Mouse (Mus musculus) neural tube, embryonic 10.5 days (tissue): ENCODE measurements around the gene Rab14.
A peak's percentile ranks its signal among the peaks of the same experiment; 100 is the strongest.

Experiments
- DNase-seq: peaks from one replicate; pipeline ENCODE4 v3.0.0-alpha.2; 2017; ENCODE audit warnings: low spot score; ENCODE audit errors: extremely low spot score

The Rab14 gene

DNA sequence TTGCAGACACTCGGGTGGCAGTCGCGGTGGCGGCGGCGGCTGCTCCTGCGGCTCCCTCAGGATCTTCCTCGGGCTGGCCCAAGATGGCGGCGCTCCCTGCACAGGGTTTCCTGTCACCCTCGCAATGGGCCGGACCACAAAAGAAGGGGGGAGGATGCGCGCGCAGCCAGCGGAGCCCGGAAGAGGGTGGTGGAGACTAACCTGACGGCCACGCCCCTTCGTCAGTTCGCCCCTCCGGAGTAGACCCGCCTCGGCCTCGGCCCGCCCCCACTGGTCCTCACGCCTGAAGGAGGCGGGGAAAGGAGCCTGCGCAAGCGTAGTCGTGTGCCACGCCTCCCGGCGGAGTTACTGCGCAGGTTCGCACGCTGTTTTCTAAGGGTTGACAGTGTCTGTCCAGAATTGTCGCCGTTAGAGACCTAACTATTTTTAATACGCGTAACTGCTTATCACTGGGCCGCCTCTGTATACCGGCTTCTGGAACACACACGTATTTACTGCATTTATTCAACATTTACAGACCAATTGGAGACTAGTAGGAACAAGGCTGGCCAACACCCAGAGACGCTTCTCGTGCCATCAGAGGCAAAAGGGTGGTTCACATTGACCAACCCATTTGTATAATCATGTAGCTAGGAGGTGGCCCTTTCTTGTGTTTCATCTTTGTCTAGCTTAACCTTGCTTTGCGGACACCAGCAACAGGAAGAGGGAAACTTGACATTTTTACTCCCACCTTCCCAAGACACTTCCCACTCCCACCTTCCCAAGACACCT, at the start of gene Rab14:
TSS of gene Rab14 (minus strand) at position 223 of the 771 bp plus-strand sequence.
- DNase-seq: peak; percentile 100

DNA sequence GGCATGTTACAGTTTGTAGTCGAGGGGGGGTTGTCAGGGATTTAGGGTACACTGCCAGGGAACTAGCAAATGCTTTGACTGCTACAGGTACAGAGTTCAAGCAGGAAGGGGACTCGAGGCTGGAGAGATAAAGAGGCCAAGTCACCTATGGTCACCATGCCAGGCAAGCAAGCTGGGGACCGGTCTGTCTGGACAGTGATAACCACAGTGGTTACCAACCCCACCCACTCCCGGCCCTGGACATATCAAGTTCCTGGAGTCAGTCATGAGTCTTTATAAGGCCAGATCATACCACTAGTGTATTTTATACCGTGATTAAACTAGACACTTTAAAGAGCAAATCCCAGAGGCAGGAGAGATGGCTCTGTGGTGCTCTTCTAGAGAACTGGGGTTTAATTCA, 46.8 kb upstream of the Rab14 start:
- no peak for DNase-seq

DNA sequence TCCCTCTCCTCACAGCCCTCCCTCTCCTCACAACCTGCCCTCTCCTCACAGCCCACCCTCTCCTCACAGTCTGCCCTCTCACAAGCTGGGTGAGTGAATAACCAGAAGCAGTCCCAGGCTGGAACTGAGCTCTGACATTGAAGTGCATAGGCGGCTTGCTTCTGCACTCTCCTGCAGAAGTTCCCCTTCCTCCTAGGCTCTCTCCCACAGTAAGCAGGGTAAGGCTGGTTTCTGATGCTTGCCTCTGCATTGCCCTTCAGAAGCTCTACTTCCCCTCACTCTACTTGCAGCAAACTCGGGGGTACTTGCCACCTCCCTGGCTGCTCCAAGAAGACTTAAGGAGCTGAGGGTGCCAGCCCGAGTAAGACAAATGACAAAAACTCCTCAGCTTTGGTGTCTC, 43.3 kb upstream of the Rab14 start:
- DNase-seq: no peak

GRCm38 (mm10) chr2:35235021-35235420, 34.1 kb upstream of the Rab14 start:
- no peak for DNase-seq

- DNase-seq: no peak
Measured at GRCm38 (mm10) chr2:35233898-35234297, 33.0 kb upstream of the Rab14 start.

DNA sequence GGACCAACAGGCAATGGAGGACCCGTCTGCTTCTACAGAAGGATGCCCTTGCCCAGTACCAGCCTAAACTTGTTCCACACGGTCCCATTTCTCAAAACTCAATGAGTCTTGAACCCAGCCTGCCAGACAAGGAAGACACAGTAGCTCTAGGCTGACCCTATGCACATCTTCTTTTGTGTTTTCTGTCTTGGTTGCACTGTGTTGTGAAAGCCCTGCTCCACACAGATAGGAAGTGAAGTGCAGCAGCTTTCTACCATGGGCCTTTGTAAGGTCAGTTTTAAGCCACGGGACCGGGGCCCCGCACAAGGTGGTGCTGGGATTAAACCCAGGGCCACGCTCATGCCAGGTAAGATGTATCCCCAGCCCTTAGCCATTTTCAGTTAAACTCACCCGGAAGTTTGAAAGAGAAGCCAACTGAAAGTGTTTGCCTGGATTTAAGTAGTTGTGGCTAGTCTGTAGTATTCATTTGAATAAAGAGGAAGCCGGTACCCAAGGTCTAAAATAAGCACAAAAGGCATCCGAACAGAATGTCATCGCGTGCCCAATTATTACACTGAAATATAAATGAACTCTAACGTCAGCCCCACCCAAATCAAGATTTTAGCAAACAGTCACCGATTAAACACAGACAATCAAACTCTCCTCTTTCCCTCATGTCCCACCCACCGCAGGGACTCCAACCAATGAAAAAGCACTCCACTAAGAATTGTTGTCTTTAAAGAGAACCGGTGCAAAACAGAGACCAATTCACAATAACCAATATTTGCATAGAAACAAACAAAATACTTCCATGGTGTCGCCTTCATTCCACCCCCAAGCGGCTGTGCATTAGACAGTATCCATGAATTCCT, 31.9 kb upstream of the Rab14 start:
- DNase-seq: no peak

GRCm38 (mm10) chr2:35231871-35232270, 31.0 kb upstream of the Rab14 start:
- no peak for DNase-seq

GRCm38 (mm10) chr2:35230215-35230614, 29.3 kb upstream of the Rab14 start:
- no peak for DNase-seq

DNA sequence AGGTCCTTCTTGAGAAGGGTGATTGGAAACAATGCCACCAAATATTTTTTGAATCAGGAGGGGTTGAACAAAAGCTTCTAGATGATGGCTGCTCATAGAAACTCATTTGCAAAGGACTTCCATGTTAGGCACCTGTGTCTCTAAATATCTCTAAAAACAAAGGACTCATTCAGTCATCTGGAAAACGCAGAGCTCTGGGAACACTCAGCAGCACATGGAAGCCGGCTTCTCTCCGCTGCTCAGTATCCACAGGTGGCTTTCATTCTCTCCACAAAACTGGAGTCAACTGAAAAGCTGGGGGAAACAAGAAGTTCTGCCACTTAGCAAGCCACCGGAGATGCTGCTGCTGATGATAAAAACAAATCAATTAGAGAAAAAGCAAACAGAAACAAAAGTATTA, 27.2 kb upstream of the Rab14 start:
- DNase-seq: no peak

DNA sequence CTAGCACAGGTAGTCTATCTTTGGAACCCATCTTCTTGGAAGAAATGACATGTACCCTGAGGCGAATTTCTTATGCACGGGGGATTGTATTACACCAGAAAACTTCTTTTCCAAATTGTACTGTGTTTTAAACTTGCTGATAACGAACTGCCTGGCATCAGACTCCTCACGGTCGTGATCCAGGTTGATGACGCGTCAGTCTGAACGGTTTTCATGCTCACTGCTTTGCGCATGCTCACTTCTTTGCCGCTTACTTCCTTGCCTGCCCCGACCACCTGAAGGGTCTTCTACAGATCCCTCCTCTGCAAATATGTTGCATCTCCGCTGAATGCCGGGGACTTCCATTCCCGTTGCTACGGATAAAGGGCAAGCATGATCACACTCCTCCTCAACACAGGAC, 23.4 kb upstream of the Rab14 start:
- DNase-seq: no peak

- DNase-seq: no peak
Measured at GRCm38 (mm10) chr2:35222822-35223391, 22.0 kb upstream of the Rab14 start.

DNA sequence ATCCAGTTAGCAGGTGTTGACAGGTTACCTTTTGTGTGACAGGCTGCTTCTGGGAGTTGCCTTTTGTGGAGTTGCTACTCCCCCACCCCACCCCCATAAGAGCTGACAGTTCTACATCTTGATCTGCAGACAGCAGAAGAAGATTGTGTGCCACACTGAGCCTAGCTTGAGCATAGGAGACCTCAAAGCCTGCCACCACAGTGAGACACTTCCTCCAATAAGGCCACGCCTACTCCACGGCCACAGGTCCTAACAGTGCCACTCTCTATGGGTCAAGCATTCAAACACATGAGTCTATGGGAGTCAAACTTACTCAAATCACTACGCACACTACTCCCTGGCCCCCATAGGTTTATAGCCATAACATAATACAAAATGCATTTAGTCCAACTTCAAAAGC, 17.8 kb upstream of the Rab14 start:
- no peak for DNase-seq

GRCm38 (mm10) chr2:35216701-35217100, 15.8 kb upstream of the Rab14 start:
- no peak for DNase-seq

- peak; percentile 30 for DNase-seq
Measured at GRCm38 (mm10) chr2:35215363-35215762, 14.4 kb upstream of the Rab14 start.

- peak; percentile 93 for DNase-seq
Measured at GRCm38 (mm10) chr2:35214881-35215358, 14.0 kb upstream of the Rab14 start.

DNA sequence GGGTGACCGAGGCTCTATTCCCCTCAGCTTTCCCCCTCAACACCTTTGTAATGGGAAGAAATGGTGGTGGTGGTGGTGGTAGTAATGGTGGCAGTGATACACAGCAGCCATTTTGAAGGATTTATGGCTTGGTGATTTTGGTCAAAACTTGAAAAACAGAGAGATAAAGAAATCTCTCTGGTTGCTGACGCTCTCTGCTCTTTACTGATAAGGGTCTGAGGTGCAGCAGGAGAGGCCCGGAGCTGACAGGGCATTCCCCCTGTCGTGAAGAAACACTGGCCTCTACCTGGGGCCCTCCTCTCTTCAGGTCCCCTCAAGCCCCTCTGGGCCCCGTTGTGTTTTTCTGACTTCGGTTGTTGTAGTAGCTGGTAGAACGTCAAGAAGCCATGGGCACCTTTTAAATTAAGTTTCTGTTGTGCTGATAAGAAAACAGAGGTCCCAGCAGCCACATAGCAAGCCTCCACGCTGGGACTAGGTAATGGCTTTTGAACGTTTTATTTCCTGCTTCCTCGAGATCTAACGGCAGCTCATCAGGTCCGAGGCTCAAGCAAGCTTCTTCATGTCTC, 12.5 kb upstream of the Rab14 start:
- DNase-seq: no peak

GRCm38 (mm10) chr2:35211681-35212080, 10.8 kb upstream of the Rab14 start:
- DNase-seq: no peak

DNA sequence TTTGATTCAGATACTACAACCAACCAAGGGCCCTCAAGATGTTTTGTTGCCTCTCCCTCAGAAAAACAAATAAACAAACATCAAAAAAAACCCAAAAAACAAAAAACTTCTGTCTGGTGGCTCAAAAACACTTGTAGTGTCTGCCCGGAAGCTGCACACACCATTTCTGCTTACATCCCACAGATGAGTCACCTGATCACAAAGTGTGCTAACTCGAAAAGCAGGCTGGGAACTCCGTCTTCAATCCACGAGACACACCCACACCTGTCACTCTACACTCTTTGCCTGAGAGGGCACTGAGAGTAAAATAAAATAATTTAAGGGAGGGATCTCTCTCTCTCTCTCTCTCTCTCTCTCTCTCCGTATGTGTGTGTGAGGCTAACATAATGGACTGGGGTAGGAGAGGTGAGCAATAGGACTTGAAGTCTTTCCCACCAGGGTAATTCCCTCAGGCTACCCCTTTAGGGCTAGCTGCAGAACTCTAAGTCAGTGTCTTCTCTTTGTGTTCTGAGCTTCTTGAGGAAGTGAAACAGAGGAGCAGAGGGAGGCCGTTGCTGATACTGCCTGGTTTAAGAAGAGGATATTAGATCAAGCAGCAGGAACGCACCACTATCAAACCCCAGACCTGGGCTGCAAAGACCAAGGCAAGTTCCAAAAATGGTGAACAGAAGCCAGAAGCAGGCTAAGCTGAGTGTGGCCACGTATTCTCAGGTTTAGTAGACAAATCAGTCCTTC, 8.2 kb upstream of the Rab14 start:
- DNase-seq: no peak

- DNase-seq: no peak
Measured at GRCm38 (mm10) chr2:35208054-35208453, 7.1 kb upstream of the Rab14 start.

DNA sequence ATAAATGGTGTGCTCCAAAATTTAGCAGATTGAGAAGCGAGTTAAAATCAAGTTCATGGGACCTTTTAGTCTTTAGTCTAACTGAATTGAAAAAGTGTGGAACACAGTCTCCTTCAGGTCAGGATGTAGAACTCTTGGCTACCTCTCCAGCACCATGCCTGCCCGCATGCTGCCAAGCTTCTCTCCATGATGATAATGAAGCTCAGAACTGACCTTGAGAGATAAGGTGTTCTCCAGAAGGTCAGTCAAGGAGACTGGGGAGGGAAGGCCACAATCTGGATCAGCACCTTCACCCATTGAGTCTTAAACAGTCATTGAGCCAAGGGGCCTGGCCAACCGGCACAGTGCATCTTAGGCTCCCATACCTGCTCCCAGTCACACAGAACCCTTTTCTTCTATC, 5.8 kb upstream of the Rab14 start:
- no peak for DNase-seq

GRCm38 (mm10) chr2:35203729-35204128, 2.8 kb upstream of the Rab14 start:
- no peak for DNase-seq
